Mouse (Mus musculus): Measurements from ENCODE around the gene Sfrp5.

DNA sequence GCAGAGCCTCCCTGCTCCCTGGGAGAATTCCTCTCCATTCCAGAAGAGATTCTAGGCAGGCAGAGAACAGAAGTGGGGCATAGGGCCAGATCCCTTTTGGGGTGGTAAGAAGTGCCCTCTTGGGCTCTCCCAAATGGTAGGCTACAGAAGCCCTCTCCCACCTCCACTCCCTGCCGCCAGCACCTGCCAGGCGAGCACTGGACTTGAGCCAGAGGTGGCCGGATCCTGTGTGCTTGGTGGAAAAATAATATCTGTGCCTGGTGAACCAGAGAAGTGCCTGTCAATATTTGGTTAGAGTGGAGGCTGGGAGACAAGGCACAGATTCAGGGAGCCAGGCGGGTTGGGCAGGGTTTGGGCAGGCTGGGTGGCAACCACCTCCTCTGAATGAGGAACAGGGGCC lies 5.7 kb downstream of the Sfrp5 start:
- TF ChIP-seq CTCF (IDR thresholded peaks at IDR 0.05; ENCODE audit: control insufficient read depth, insufficient read depth, insufficient replicate concordance, low read depth, low read length) (no peak), POLR2A (IDR thresholded peaks at IDR 0.05; ENCODE audit: control insufficient read depth, low read depth, low read length) (no peak)
